In genomic region chr11:21223539-21223938, GRCm38 (mm10) we compare ENCODE assay signal across 18 mouse cellular contexts. TPM values are rescaled to one million over a fixed set of nuclear protein-coding genes. Genes with fewer than 3 reads are reported as not detected.
DNase-seq lines count a peak whose midpoint lies in the region; ATAC-seq and TF ChIP-seq lines count a peak whose summit lies in the region.
"Had no signal": no experiment of that assay in that cellular context is flagged by ENCODE, and none has a peak within 500 bp of the region (broad histone marks: within the 10 kb centered on the region; RNA-seq: fewer than 3 reads in every experiment).

No protein-coding gene starts in this region.

- no peak for TF ChIP-seq POLR2A in MEL (IDR thresholded peaks at IDR 0.05; ENCODE audit: control insufficient read depth in 1 of 2, insufficient read depth in 1 of 2, low read depth in 1 of 2, low read length in 2 of 2, poor library complexity in 1 of 2)

- H3K4me2 ChIP-seq in lung, postnatal 0 days (replicated peaks; ENCODE audit: low read depth, low read length): no peak overlapping the region
- H3K4me2 ChIP-seq in midbrain, embryonic 15.5 days: no peak overlapping the region
- no peak overlapping the region for H3K4me2 ChIP-seq in hindbrain, embryonic 11.5 days (replicated peaks; ENCODE audit: low read depth, low read length)
- H3K4me2 ChIP-seq: forebrain, embryonic 13.5 days; neural tube, embryonic 13.5 days had no signal

- no peak overlapping the region for H3K27ac ChIP-seq in lung, postnatal 0 days (ENCODE audit: low read length)
- H3K27ac ChIP-seq in MEL (ENCODE audit: control insufficient read depth, low read depth, low read length): no peak overlapping the region
- no peak overlapping the region for H3K27ac ChIP-seq in midbrain, embryonic 15.5 days
- H3K27ac ChIP-seq in hindbrain, embryonic 11.5 days (ENCODE audit: low read depth, low read length): no peak overlapping the region
- H3K27ac ChIP-seq: embryonic facial prominence, embryonic 10.5 days; forebrain, embryonic 13.5 days; liver, embryonic 14.5 days; neural tube, embryonic 13.5 days had no signal

- H3K4me3 ChIP-seq in lung, postnatal 0 days (ENCODE audit: low read depth, low read length): no peak overlapping the region
- no peak overlapping the region for H3K4me3 ChIP-seq in MEL (ENCODE audit: control insufficient read depth in 1 of 2, insufficient read depth in 1 of 2, low read depth in 2 of 2, low read length in 2 of 2)
- no peak overlapping the region for H3K4me3 ChIP-seq in midbrain, embryonic 15.5 days
- H3K4me3 ChIP-seq in hindbrain, embryonic 11.5 days (ENCODE audit: low read depth, low read length): no peak overlapping the region
- H3K4me3 ChIP-seq: embryonic facial prominence, embryonic 10.5 days; forebrain, embryonic 13.5 days; neural tube, embryonic 13.5 days had no signal

- peak; percentile 35; the same call in 1 of the 2 replicates for TF ChIP-seq EP300 in lung, postnatal 0 days (IDR thresholded peaks at IDR 0.05)
- TF ChIP-seq EP300 in MEL (IDR thresholded peaks at IDR 0.05; ENCODE audit: low read depth in 1 of 2, low read length in 2 of 2): no peak

- no peak; the same call in 1 of the 2 replicates for ATAC-seq in lung, postnatal 0 days
- ATAC-seq in granulocyte monocyte progenitor cell, adult 5-6 weeks (replicated peaks; ENCODE audit: poor library complexity, severe bottlenecking): peak; percentile 72
- peak; percentile 70 for ATAC-seq in megakaryocyte progenitor cell, adult 5-6 weeks (replicated peaks; ENCODE audit: poor library complexity)
- ATAC-seq in midbrain, embryonic 15.5 days (replicated peaks): no peak
- no peak for ATAC-seq in hindbrain, embryonic 11.5 days (ENCODE audit: low FRiP score)
- ATAC-seq: forebrain, embryonic 13.5 days had no signal

- no peak overlapping the region for H3K9ac ChIP-seq in lung, postnatal 0 days (replicated peaks; ENCODE audit: low read depth)
- no peak overlapping the region for H3K9ac ChIP-seq in MEL (ENCODE audit: control insufficient read depth, low read depth, low read length, poor library complexity, severe bottlenecking)
- H3K9ac ChIP-seq in midbrain, embryonic 15.5 days: no peak overlapping the region
- no peak overlapping the region for H3K9ac ChIP-seq in hindbrain, embryonic 11.5 days (ENCODE audit: low read depth, low read length)
- H3K9ac ChIP-seq: forebrain, embryonic 13.5 days; liver, embryonic 14.5 days; neural tube, embryonic 13.5 days had no signal

- H3K27me3 ChIP-seq in lung, postnatal 0 days (replicated peaks; ENCODE audit: insufficient read depth, low read length): no peaks in the 10 kb centered on the region
- H3K27me3 ChIP-seq in MEL (ENCODE audit: control insufficient read depth in 1 of 2, insufficient read depth in 2 of 2, low read length in 2 of 2): no peaks in the 10 kb centered on the region
- H3K27me3 ChIP-seq in midbrain, embryonic 15.5 days (replicated peaks): no peaks in the 10 kb centered on the region
- no peaks in the 10 kb centered on the region for H3K27me3 ChIP-seq in hindbrain, embryonic 11.5 days (ENCODE audit: control insufficient read depth, insufficient read depth, low read length)
- H3K27me3 ChIP-seq: forebrain, embryonic 13.5 days; neural tube, embryonic 13.5 days had no signal

- no peak for TF ChIP-seq CTCF in lung, postnatal 0 days (IDR thresholded peaks at IDR 0.05)
- TF ChIP-seq CTCF in MEL (IDR thresholded peaks at IDR 0.05 in 2 of 3, conservative IDR thresholded peaks at IDR 0.05 in 1 of 3; ENCODE audit: control insufficient read depth in 1 of 3, insufficient read depth in 1 of 3, low read depth in 2 of 3, low read length in 3 of 3, poor library complexity in 1 of 3, severe bottlenecking in 1 of 3): no peak

- no peaks in the 10 kb centered on the region for H3K9me3 ChIP-seq in lung, postnatal 0 days (ENCODE audit: low read length)
- H3K9me3 ChIP-seq in MEL (replicated peaks; ENCODE audit: insufficient read depth, low read length): no peaks in the 10 kb centered on the region
- no peaks in the 10 kb centered on the region for H3K9me3 ChIP-seq in midbrain, embryonic 15.5 days
- H3K9me3 ChIP-seq in hindbrain, embryonic 11.5 days (ENCODE audit: control insufficient read depth, low read length): no peaks in the 10 kb centered on the region
- H3K9me3 ChIP-seq: embryonic facial prominence, embryonic 10.5 days; forebrain, embryonic 13.5 days; neural tube, embryonic 13.5 days had no signal

- no peaks in the 10 kb centered on the region for H3K36me3 ChIP-seq in lung, postnatal 0 days (ENCODE audit: insufficient read depth, low read length)
- peaks cover 0 to 62% of the 10 kb centered on the region in 2 experiments; a peak in 2 of 4 replicates for H3K36me3 ChIP-seq in MEL (ENCODE audit: control insufficient read depth in 1 of 2, insufficient read depth in 2 of 2, low read length in 2 of 2)
- H3K36me3 ChIP-seq in midbrain, embryonic 15.5 days (replicated peaks): no peaks in the 10 kb centered on the region
- no peaks in the 10 kb centered on the region for H3K36me3 ChIP-seq in hindbrain, embryonic 11.5 days (ENCODE audit: control insufficient read depth, insufficient read depth, low read length)
- H3K36me3 ChIP-seq: embryonic facial prominence, embryonic 10.5 days; neural tube, embryonic 13.5 days had no signal

- DNase-seq in lung, postnatal 0 days (ENCODE audit: low spot score): peak; percentile 46
- DNase-seq in lung, postnatal 10 days: no peak
- peak; percentile 39 for DNase-seq in MEL (ENCODE audit: low read depth, low spot score)
- DNase-seq in ovary, adult 18-20 months (ENCODE audit: low spot score): no peak
- DNase-seq in hindbrain, embryonic 11.5 days (ENCODE audit: low spot score): no peak
- DNase-seq: adrenal gland, postnatal 25 days; cerebellum, postnatal 25 days; heart, postnatal 4 days; left cerebral cortex, postnatal 4 days; right cerebral cortex, postnatal 25 days; thymus, postnatal 4 days had no signal

- no peaks in the 10 kb centered on the region for H3K79me2 ChIP-seq in MEL (ENCODE audit: control insufficient read depth, insufficient read depth, low read length, poor library complexity)

- WGBS in lung, postnatal 0 days: 90% methylated on average over 3 of the region's 3 CpGs
- WGBS in midbrain, embryonic 15.5 days: 91% methylated on average over 3 of the region's 3 CpGs
- WGBS in hindbrain, embryonic 11.5 days: 93% methylated on average over 3 of the region's 3 CpGs

- TF ChIP-seq RAD21 in MEL (IDR thresholded peaks at IDR 0.05; ENCODE audit: low read depth, low read length): no peak

- no peaks in the 10 kb centered on the region for H3K4me1 ChIP-seq in lung, postnatal 0 days (ENCODE audit: insufficient read depth, low read depth, low read length)
- H3K4me1 ChIP-seq in MEL (ENCODE audit: control insufficient read depth in 1 of 2, insufficient read depth in 2 of 2, low read length in 2 of 2): peaks cover 32 to 50% of the 10 kb centered on the region in 2 experiments
- H3K4me1 ChIP-seq in midbrain, embryonic 15.5 days: no peaks in the 10 kb centered on the region
- no peaks in the 10 kb centered on the region for H3K4me1 ChIP-seq in hindbrain, embryonic 11.5 days (replicated peaks; ENCODE audit: control insufficient read depth, insufficient read depth, low read length)
- H3K4me1 ChIP-seq: embryonic facial prominence, embryonic 10.5 days; forebrain, embryonic 13.5 days; neural tube, embryonic 13.5 days had no signal

TF ChIP-seq in MEL, 35 proteins besides CTCF, POLR2A, EP300 and RAD21:
- TF ChIP-seq CHD1 (IDR thresholded peaks at IDR 0.05; ENCODE audit: low read depth, low read length) (no peak), TCF12 (IDR thresholded peaks at IDR 0.05; ENCODE audit: low read depth, low read length) (no peak), CHD2 (IDR thresholded peaks at IDR 0.05; ENCODE audit: low read length) (no peak), MEF2A (IDR thresholded peaks at IDR 0.05; ENCODE audit: extremely low read depth, insufficient replicate concordance, low read depth, low read length, poor library complexity, severe bottlenecking) (no peak), ELF1 (IDR thresholded peaks at IDR 0.05; ENCODE audit: low read depth, low read length) (no peak), USF1 (IDR thresholded peaks at IDR 0.05; ENCODE audit: low read depth, low read length) (peak; percentile 72), MYB (IDR thresholded peaks at IDR 0.05; ENCODE audit: low read depth, low read length) (no peak), GABPA (IDR thresholded peaks at IDR 0.05; ENCODE audit: low read depth, low read length) (no peak), TBP (IDR thresholded peaks at IDR 0.05; ENCODE audit: low read depth, low read length) (no peak), POLR2AphosphoS5 (IDR thresholded peaks at IDR 0.05; ENCODE audit: borderline replicate concordance, low read depth, low read length) (no peak), ZMIZ1 (IDR thresholded peaks at IDR 0.05; ENCODE audit: low read depth, low read length) (no peak), GATA1 (IDR thresholded peaks at IDR 0.05; ENCODE audit: low read depth, low read length) (no peak), MAX (IDR thresholded peaks at IDR 0.05; ENCODE audit: low read length) (peak; percentile 59), RCOR1 (IDR thresholded peaks at IDR 0.05; ENCODE audit: low read depth, low read length) (no peak), MXI1 (IDR thresholded peaks at IDR 0.05; ENCODE audit: low read depth, low read length) (no peak; the same call in 1 of the 2 replicates), ETS1 (IDR thresholded peaks at IDR 0.05; ENCODE audit: low read depth, low read length) (no peak)

RNA-seq across cellular contexts. Expression of gene Vps54, which starts 15.5 kb away (rescaled TPM):
- 10.6 and 11.9 TPM in 2 replicates for polyA plus RNA-seq in lung, postnatal 0 days (2015; fragmentation: Nextera tagmentation; extraction: Ambion mirVana)
- 14.2 and 16.1 TPM in 2 replicates for total RNA-seq in MEL (2012; rRNA removed)
- polyA plus RNA-seq in MEL (2012; ENCODE audit: insufficient read depth in 1 of 2, insufficient read length in 2 of 2, low read depth in 1 of 2, low replicate concordance in 2 of 2, missing spikeins in 1 of 2): 10 to 100 TPM in 1 of 2 experiments, not detected in 1; 13.2 TPM
- total RNA-seq in granulocyte monocyte progenitor cell, adult 5-6 weeks (2014; fragmentation: Nextera tagmentation): 30.2 and 33.9 TPM in 2 replicates
- total RNA-seq in granulocyte monocyte progenitor cell, adult 5-6 weeks (2017): 38.6 and 44.1 TPM in 2 replicates
- total RNA-seq in megakaryocyte progenitor cell, adult 5-6 weeks (2015): 31.4 TPM in 2 replicates
- total RNA-seq in megakaryocyte progenitor cell, adult 5-6 weeks (2017): 36.8 and 59.3 TPM in 2 replicates
- polyA plus RNA-seq in midbrain, embryonic 15.5 days (2015; fragmentation: Nextera tagmentation; extraction: Ambion mirVana): 9.8 and 10.3 TPM in 2 replicates
- polyA plus RNA-seq in hindbrain, embryonic 11.5 days (2014; fragmentation: Nextera tagmentation; extraction: Ambion mirVana): 14.0 and 15.1 TPM in 2 replicates

Comparison
In these comparisons a context has a peak if more than half of its experiments do, and no peak if none do; other contexts are left out.
1. DNase-seq: peak in lung, postnatal 0 days (single experiment) and MEL (single experiment); none in lung, postnatal 10 days (single experiment), ovary, adult 18-20 months (single experiment) and hindbrain, embryonic 11.5 days (single experiment).
2. ATAC-seq: peak in granulocyte monocyte progenitor cell, adult 5-6 weeks (single experiment) and megakaryocyte progenitor cell, adult 5-6 weeks (single experiment); none in lung, postnatal 0 days (single experiment), midbrain, embryonic 15.5 days (single experiment) and hindbrain, embryonic 11.5 days (single experiment).